Mouse (Mus musculus): ENCODE data around the gene Adamts20.

GRCm38 (mm10) chr15:94428726-94429125 is 36.5 kb downstream of the Adamts20 start:
- TF ChIP-seq POLR2A (IDR thresholded peaks at IDR 0.05; ENCODE audit: control insufficient read depth in 1 of 2, insufficient read depth in 1 of 2, low read depth in 1 of 2, low read length in 2 of 2, poor library complexity in 1 of 2) (no peak), USF1 (IDR thresholded peaks at IDR 0.05; ENCODE audit: low read depth, low read length) (no peak), JUND (IDR thresholded peaks at IDR 0.05; ENCODE audit: low read depth, low read length) (no peak), ZKSCAN1 (IDR thresholded peaks at IDR 0.05; ENCODE audit: low read depth, low read length) (no peak)

Measured in MEL (cell line).